Mouse (Mus musculus) intestine, embryonic 14.5 days (tissue): Measurements from ENCODE around the gene Ust. TPM values are rescaled to one million over a fixed set of nuclear protein-coding genes. Genes with fewer than 3 reads are reported as not detected.

Experiments
- ATAC-seq: fragments of 200-750 bp; cut with Nextera tagmentation; replicated peaks from 2 replicates; pipeline ENCODE4 v1.8.0; 2017; ENCODE audit warnings: low read depth, moderate number of reproducible peaks, moderate TSS enrichment, moderate library complexity; ENCODE audit not compliant: low FRiP score, low TSS enrichment
- DNase-seq: peaks from one replicate; pipeline ENCODE4 v3.0.0-alpha.2; 2018; ENCODE audit warnings: low spot score
- H3K27ac ChIP-seq: fragments of 300-500 bp; sonication (generic); 2 replicates; pipeline ENCODE4 v1.5.1; 2014; ENCODE audit warnings: low read depth, mild to moderate bottlenecking, control low read depth
- H3K27me3 ChIP-seq: fragments of 300-500 bp; sonication (generic); replicated peaks from 2 replicates; pipeline ENCODE4 v1.6.1; 2014; ENCODE audit warnings: low read length, control low read depth; ENCODE audit not compliant: control insufficient read depth, insufficient read depth
- H3K36me3 ChIP-seq: fragments of 300-500 bp; sonication (generic); 2 replicates; pipeline ENCODE4 v1.6.1; 2014; ENCODE audit warnings: low read length, control low read depth; ENCODE audit not compliant: control insufficient read depth, insufficient read depth
- H3K4me1 ChIP-seq: fragments of 300-500 bp; sonication (generic); replicated peaks from 2 replicates; pipeline ENCODE4 v1.6.1; 2014; ENCODE audit warnings: low read length, control low read depth, mixed read lengths; ENCODE audit not compliant: control insufficient read depth, insufficient read depth
- H3K4me2 ChIP-seq: fragments of 300-500 bp; sonication (generic); 2 replicates; pipeline ENCODE4 v1.6.1; 2014; ENCODE audit warnings: low read length
- H3K4me3 ChIP-seq: fragments of 300-500 bp; sonication (generic); 2 replicates; pipeline ENCODE4 v1.5.1; 2014; ENCODE audit warnings: low read depth, low read length, control low read depth, mixed read lengths
- H3K9ac ChIP-seq: fragments of 300-500 bp; sonication (generic); 2 replicates; pipeline ENCODE4 v1.6.1; 2014; ENCODE audit warnings: mild to moderate bottlenecking, low read length
- H3K9me3 ChIP-seq: fragments of 300-500 bp; sonication (generic); 2 replicates; pipeline ENCODE4 v1.6.1; 2016; ENCODE audit warnings: low read length, control low read depth; ENCODE audit not compliant: control insufficient read depth
- WGBS: fragments of 180-500 bp; shearing (Covaris S2); extraction: QIAGEN DNeasy Blood & Tissue Kit; methylation state at CpG from one replicate; pipeline ENCODE4 v1.1.7; 2014; 5-methylcytosine and 5-hydroxymethylcytosine counted together
- polyA plus RNA-seq: library from polyadenylated mRNA; unstranded; fragments of >200 nt; fragmentation: Nextera tagmentation; extraction: Ambion mirVana; gene quantifications from 2 replicates; pipeline ENCODE4 v1.2.1, GENCODE M21; 2014

The Ust gene
- polyA plus RNA-seq, 1 experiment from 2014 or later = 4.8 TPM

DNA sequence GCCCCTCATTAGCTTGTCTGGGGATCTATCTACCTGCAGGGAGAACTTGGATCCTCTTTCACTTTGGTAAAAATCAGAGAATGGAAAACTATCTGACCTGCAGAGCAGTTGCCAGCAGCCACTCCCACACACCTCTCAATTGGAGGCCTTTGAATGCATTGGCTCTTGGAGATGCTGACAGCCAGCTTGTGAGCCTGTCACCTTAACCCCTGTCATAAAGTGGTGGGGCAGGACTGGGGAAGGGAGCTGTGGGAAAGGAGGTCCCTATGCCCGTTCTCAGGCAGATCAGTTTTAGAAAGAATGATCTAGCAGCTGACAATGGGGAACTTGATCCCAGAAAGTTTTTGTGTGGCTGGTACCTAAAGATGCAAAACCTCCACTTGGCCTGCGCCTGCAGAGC is 31.2 kb downstream of the Ust start:
- Histone ChIP-seq H3K27ac (no peak overlapping the region), H3K9me3 (no peaks in the 10 kb centered on the region), H3K27me3 (no peaks in the 10 kb centered on the region), H3K4me1 (no peaks in the 10 kb centered on the region), H3K4me2 (no peak overlapping the region), H3K9ac (no peak overlapping the region), H3K36me3 (no peaks in the 10 kb centered on the region), H3K4me3 (no peak overlapping the region)
- ATAC-seq (no peak), DNase-seq (no peak)
- WGBS = 57% methylated on average over 2 of the region's 2 CpGs

DNA sequence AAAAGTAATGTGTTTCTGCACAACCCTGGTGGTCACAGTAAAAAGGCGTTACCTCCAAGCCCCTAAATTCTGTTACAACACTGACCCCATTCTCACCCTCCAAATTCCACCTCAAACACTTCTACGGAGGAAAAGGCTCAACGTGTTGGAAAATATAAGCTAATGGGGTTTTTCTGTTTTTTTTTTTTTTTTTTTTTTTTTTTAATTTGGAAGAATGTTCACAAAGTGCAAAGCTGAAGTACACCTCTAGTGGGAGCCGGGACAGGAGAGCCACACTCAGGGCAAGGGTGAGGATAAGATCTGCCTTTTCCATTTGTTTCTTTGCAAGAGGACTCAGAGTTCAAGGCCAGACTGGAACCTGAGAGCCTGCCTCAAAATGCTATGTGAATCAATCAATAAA is 34.1 kb downstream of the Ust start:
- H3K9me3 ChIP-seq = no peaks in the 10 kb centered on the region
- no peaks in the 10 kb centered on the region for H3K4me1 ChIP-seq
- no peak overlapping the region for H3K27ac ChIP-seq
- WGBS = 88% methylated on average over 4 of the region's 4 CpGs
- no peak overlapping the region for H3K4me3 ChIP-seq
- ATAC-seq = no peak
- H3K4me2 ChIP-seq = no peak overlapping the region
- H3K9ac ChIP-seq = no peak overlapping the region
- DNase-seq = peak; percentile 32
- no peaks in the 10 kb centered on the region for H3K27me3 ChIP-seq
- H3K36me3 ChIP-seq = no peaks in the 10 kb centered on the region

DNA sequence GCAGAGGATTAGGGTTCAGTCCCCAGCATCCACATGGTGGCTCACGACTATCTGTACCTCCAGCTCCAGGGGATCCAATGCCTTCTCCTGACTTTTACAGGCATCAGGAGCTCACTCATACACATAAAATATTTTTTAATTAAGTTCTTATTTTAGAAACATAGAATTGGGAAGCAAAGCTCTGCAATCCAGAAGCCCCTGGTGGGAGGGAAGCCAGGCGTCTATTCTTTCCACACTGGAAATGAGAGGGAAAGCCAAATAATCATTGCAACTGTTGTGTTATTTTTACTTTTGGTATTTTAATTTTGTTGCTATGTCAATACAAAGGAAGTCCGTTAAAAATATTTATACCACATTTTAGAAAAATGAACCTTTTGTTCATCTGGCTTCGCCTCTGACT is 35.8 kb downstream of the Ust start:
- Histone ChIP-seq H3K4me3 (no peak overlapping the region), H3K36me3 (no peaks in the 10 kb centered on the region), H3K27me3 (no peaks in the 10 kb centered on the region), H3K4me1 (no peaks in the 10 kb centered on the region), H3K4me2 (no peak overlapping the region), H3K9me3 (no peaks in the 10 kb centered on the region), H3K27ac (no peak overlapping the region), H3K9ac (no peak overlapping the region)
- no peak for DNase-seq
- 90% methylated on average over 4 of the region's 4 CpGs for WGBS
- ATAC-seq = no peak

DNA sequence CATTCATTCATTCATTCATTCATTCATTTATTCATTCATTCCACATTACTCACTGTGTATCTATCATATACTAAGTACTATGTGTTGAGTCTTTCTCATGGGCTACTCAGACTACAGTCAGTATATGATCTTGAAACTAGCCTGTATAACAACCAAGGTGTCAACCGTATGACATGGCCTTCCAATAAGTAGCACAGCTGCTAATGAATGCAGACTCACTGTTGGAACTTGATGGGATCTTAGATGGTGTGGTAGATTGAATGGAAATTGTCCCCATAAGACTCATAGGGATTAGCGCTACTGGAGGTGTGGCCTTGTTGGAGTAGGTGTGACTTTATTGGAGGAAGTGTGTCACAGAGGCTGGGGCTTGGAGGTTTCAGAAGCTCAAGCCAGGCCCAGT is 38.8 kb downstream of the Ust start:
- Histone ChIP-seq H3K9me3 (no peaks in the 10 kb centered on the region), H3K27me3 (no peaks in the 10 kb centered on the region), H3K4me2 (no peak overlapping the region), H3K36me3 (no peaks in the 10 kb centered on the region), H3K4me3 (no peak overlapping the region), H3K27ac (no peak overlapping the region), H3K4me1 (no peaks in the 10 kb centered on the region), H3K9ac (no peak overlapping the region)
- DNase-seq = peak; percentile 4
- ATAC-seq = no peak
- 97% methylated on average over 2 of the region's 2 CpGs for whole genome bisulfite sequencing

DNA sequence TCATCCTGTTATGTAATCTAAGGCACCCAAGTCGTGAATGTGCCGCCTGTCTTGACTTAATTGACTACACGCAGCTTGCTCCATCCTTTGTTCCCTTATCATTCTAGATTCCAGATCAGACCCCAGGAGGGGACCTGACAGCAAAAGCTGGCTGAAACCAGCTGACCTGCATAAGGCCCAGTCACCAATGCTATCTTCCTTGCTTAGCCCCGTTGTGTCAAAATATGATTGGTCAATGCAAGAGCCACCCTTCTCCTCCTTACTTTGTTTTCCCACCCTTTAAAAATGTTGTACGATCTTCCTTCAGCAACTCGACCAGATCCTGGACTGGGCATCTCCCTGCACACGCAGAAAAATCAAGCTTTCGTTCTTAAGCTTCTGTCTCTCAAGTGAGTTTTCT is 40.7 kb downstream of the Ust start:
- Histone ChIP-seq H3K9me3 (no peaks in the 10 kb centered on the region), H3K4me3 (no peak overlapping the region), H3K36me3 (no peaks in the 10 kb centered on the region), H3K27ac (no peak overlapping the region), H3K4me2 (no peak overlapping the region), H3K4me1 (no peaks in the 10 kb centered on the region), H3K27me3 (no peaks in the 10 kb centered on the region), H3K9ac (no peak overlapping the region)
- no peak for ATAC-seq
- DNase-seq = peak; percentile 34
- 87% methylated on average over 8 of the region's 8 CpGs for WGBS

DNA sequence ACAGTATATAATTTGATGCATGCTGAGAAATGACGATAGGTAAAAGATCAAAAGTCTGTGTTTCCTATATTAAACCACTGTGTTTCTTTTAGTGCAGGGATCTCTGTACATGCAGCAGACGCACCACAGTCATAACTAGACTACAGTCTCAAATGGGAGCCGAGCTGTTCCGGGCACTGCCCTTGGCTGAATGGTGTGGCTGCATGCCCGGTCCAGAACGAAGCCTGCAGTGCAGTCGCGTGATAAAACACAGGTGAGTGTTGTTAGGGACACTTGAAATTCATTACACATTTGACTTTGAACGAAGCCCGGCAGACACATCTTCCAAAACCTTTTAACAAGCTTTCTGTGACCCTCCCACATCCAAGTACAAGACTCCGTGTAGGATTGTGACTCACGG is 46.6 kb downstream of the Ust start:
- no peak for ATAC-seq
- 83% methylated on average over 12 of the region's 12 CpGs for WGBS
- no peak overlapping the region for H3K4me3 ChIP-seq

DNA sequence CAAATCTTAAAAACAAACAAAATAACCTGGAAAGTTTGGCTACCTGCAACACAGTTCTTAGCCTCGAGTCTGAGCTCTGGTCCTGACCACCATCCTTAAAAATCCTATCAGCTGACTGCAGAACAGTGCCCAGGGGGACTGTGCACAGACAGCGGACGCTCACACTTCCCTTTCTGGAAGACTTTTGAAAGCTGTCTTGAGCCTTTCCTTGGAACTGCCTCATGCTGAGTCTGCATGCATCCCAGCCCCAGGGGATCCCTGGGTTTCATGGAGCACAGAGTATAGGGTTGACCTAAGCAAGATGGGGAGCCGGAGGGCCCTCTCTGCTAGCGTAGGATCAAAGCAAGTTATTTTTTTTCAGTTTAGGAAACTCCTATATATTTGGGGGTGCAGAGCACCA is 47.6 kb downstream of the Ust start:
- H3K9ac ChIP-seq = no peak overlapping the region

More for the DNA sequence above, 46.6 kb downstream of the Ust start:
- no peak overlapping the region for H3K4me2 ChIP-seq
- 0 out of 2 replicates have a peak, but pooled peaks cover 3% of the 10 kb centered on the region for H3K4me1 ChIP-seq
- H3K27me3 ChIP-seq = no peaks in the 10 kb centered on the region
- no peak overlapping the region for H3K9ac ChIP-seq
- no peaks in the 10 kb centered on the region for H3K36me3 ChIP-seq
- H3K27ac ChIP-seq = no peak overlapping the region
- no peaks in the 10 kb centered on the region for H3K9me3 ChIP-seq
- no peak for DNase-seq

DNA sequence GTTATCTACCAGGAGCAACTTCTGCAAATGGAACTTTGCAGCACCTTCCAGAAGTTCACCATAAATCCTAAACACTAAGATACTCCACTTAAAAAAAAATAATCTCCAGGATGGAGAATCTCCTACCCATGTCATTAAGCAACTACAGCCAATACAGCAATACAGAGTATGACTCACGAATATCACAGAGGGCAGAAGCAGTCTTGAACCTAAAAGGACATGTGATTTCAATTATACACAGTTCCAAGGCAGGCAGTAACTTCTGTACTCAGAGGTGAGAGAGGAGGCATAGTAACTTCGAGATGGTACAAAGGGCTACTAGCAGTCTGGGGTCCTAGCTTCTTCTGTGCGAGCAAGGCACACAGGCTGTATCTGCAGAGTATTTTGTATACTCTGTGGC is 49.1 kb downstream of the Ust start:
- DNase-seq (peak; percentile 20), ATAC-seq (no peak)
- Histone ChIP-seq H3K36me3 (no peaks in the 10 kb centered on the region), H3K27ac (no peak overlapping the region), H3K4me2 (no peak overlapping the region), H3K4me1 (0 out of 2 replicates have a peak, but pooled peaks cover 3% of the 10 kb centered on the region), H3K4me3 (no peak overlapping the region), H3K9ac (no peak overlapping the region), H3K27me3 (no peaks in the 10 kb centered on the region), H3K9me3 (no peaks in the 10 kb centered on the region)
- WGBS = 77% methylated on average over 3 of the region's 3 CpGs

More for the DNA sequence above, 47.6 kb downstream of the Ust start:
- Histone ChIP-seq H3K9me3 (no peaks in the 10 kb centered on the region), H3K27me3 (no peaks in the 10 kb centered on the region), H3K4me1 (0 out of 2 replicates have a peak, but pooled peaks cover 3% of the 10 kb centered on the region), H3K4me3 (no peak overlapping the region), H3K4me2 (no peak overlapping the region), H3K27ac (no peak overlapping the region), H3K36me3 (no peaks in the 10 kb centered on the region)
- DNase-seq (peak; percentile 12), ATAC-seq (no peak)
- WGBS = 83% methylated on average over 5 of the region's 5 CpGs

DNA sequence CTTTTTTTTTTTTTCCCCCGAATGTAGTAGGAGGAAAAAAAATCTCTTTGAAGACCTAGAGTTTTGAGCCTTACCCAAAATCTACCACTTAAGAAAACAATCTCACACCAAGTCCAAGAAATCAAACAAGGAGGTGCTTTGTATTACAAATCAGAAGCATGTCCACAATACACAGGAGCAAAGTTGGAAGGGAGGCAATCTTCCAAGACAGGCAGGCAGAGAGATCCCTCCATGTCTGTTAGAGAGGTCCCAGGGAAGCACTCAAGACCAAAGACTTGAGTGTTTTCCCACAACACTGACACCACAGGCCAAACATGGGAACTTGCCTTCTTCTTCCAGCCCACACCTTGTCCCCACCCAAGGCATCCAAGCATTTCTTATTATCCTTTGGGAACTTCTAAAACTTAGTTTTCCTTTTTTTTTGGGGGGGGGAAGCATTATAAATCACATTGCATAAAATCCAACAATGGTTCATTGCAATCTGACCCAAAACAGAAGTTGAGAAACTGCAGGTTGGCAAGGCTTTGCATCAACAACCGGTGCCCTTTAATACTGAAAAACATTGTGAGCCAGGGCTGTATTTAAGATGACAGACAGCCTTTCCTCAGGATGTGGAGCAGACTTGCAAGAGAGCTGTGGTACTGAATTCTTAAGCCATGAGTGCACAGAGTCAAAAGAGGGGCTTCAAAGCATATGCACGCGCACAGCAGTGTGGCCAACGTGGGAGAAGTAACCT is 49.8 kb downstream of the Ust start:
- Histone ChIP-seq H3K9me3 (no peaks in the 10 kb centered on the region), H3K27ac (no peak overlapping the region), H3K27me3 (no peaks in the 10 kb centered on the region), H3K4me2 (no peak overlapping the region), H3K4me1 (0 out of 2 replicates have a peak, but pooled peaks cover 3% of the 10 kb centered on the region), H3K36me3 (no peaks in the 10 kb centered on the region), H3K4me3 (no peak overlapping the region), H3K9ac (no peak overlapping the region)
- WGBS = 67% methylated on average over 5 of the region's 5 CpGs
- no peak for ATAC-seq
- DNase-seq = no peak
